Comparison of ENCODE assay signal across 19 mouse cellular contexts in the genomic region with DNA sequence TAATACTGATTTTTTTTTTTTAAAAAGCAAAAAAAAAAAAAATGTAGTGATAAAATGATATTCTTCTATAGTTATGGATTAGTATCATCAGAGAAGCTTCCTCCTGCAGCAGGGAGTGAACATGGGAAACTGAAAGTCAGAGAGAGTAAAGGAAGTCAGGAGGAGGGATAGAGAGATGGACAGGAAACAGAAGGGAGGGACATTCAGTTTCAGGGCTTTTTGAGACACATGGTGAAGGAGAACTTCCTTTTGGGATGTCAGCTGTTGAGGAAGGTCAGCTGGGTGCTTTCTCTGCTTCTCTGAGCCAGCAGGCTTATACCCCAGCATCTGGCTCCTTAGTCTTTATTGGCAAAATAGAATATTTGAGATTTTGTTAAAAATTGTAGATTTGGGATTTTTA. TPM values are rescaled to one million over a fixed set of nuclear protein-coding genes. Genes with fewer than 3 reads are reported as not detected.
DNase-seq lines count a peak whose midpoint lies in the region; ATAC-seq lines count a peak whose summit lies in the region.
"Had no signal": no experiment of that assay in that cellular context is flagged by ENCODE, and none has a peak within 500 bp of the region (broad histone marks: within the 10 kb centered on the region; RNA-seq: fewer than 3 reads in every experiment).

No protein-coding gene starts in this region.

- 0 out of 2 replicates have a peak, but pooled peaks have one; percentile 47 for ATAC-seq in common myeloid progenitor, adult 5-6 weeks (replicated peaks; ENCODE audit: low read depth, poor library complexity, severe bottlenecking)
- peak; percentile 43 for ATAC-seq in megakaryocyte, adult 5-6 weeks (ENCODE audit: poor library complexity, severe bottlenecking)
- ATAC-seq in monocyte, adult 5-6 weeks (replicated peaks; ENCODE audit: insufficient number of reproducible peaks, low FRiP score, low TSS enrichment, poor library complexity, severe bottlenecking) = peak; percentile 52
- ATAC-seq: activated CD4-positive, CD25-positive, alpha-beta regulatory T cell, adult 4 months; forebrain, embryonic 14.5 days; forebrain, postnatal 0 days; hindbrain, embryonic 16.5 days had no signal

- peak; percentile 32 for DNase-seq in 416B (ENCODE audit: low read depth)
- DNase-seq in urinary bladder, postnatal 14 days (ENCODE audit: low spot score) = no peak
- no peak for DNase-seq in cerebellum, adult 11-12 months
- DNase-seq: adrenal gland, adult 8-10 months; adrenal gland, postnatal 25 days; cerebellum, adult 18-20 months; cerebellum, adult 9-10 months; cerebellum, postnatal 14 days; forebrain, postnatal 0 days; gastrocnemius, adult 2 months; gastrocnemius, postnatal 25 days; heart, postnatal 10 days; heart, postnatal 36 days had no signal

RNA-seq across cellular contexts. Expression of a gene that starts 42.6 kb away (rescaled TPM):
- total RNA-seq in common myeloid progenitor, adult 5-6 weeks (2017) = 36.6 and 67.0 TPM in 2 replicates
- total RNA-seq in megakaryocyte, adult 5-6 weeks (2015) = 79.2 and 108 TPM in 2 replicates
- 62.0 and 70.3 TPM in 2 replicates for total RNA-seq in megakaryocyte, adult 5-6 weeks (2017)
- 59.9 to 90.4 TPM (median 77.1 TPM) in 3 replicates for total RNA-seq in monocyte, adult 5-6 weeks (2017)
